Mouse (Mus musculus) heart, adult 2 months (tissue): ENCODE measurements around the gene Gm12830. TPM values are rescaled to one million over a fixed set of nuclear protein-coding genes. Genes with fewer than 3 reads are reported as not detected.

ENCODE experiments used
- DNase-seq, 2 experiments: peaks; one replicate each; pipeline ENCODE4 v3.0.0; 2021
- H3K27ac ChIP-seq: fragments of 200-600 bp; 2 replicates; pipeline ENCODE4 v1.8.1; 2022
- H3K27me3 ChIP-seq: fragments of 200-500 bp; 2 replicates; pipeline ENCODE4 v1.6.1; 2012; ENCODE audit warnings: mild to moderate bottlenecking, low read length, inconsistent platforms, mixed read lengths; ENCODE audit not compliant: control insufficient read depth, insufficient read depth
- H3K36me3 ChIP-seq: fragments of 200-500 bp; 2 replicates; pipeline ENCODE4 v1.6.1; 2012; ENCODE audit warnings: low read length, inconsistent platforms; ENCODE audit not compliant: control insufficient read depth, insufficient read depth
- H3K4me1 ChIP-seq: fragments of 200-500 bp; 2 replicates; pipeline ENCODE4 v1.6.1; 2011; ENCODE audit warnings: low read length; ENCODE audit not compliant: control insufficient read depth, insufficient read depth
- H3K4me3 ChIP-seq: fragments of 200-600 bp; 2 replicates; pipeline ENCODE4 v1.8.1; 2022
- H3K79me2 ChIP-seq: fragments of 200-500 bp; replicated peaks from 2 replicates; pipeline ENCODE4 v1.6.1; 2012; ENCODE audit warnings: mild to moderate bottlenecking, inconsistent platforms, low read length, moderate library complexity, mixed read lengths; ENCODE audit not compliant: control insufficient read depth, insufficient read depth
- H3K9ac ChIP-seq: fragments of 200-500 bp; 2 replicates; pipeline ENCODE4 v1.6.1; 2012; ENCODE audit warnings: low read depth, mild to moderate bottlenecking, control low read depth, inconsistent platforms, low read length, mixed read lengths
- CTCF ChIP-seq: fragments of 200-600 bp; IDR thresholded peaks from 2 replicates; pipeline ENCODE4 v1.8.1; 2022; ENCODE audit warnings: antibody characterized with exemption, mild to moderate bottlenecking, moderate library complexity
- EP300 ChIP-seq: fragments of 200-500 bp; IDR thresholded peaks from 2 replicates; pipeline ENCODE4 v1.6.1; 2011; ENCODE audit warnings: low read depth, low read length, control low read depth; ENCODE audit not compliant: insufficient read depth
- POLR2A ChIP-seq: fragments of 200-500 bp; IDR thresholded peaks from 2 replicates; pipeline ENCODE4 v1.6.1; 2011; ENCODE audit warnings: mild to moderate bottlenecking, low read depth, low read length, control low read depth; ENCODE audit not compliant: insufficient read depth
- WGBS: fragments of 180-500 bp; shearing (Covaris S2); methylation state at CpG from one replicate; pipeline ENCODE4 v1.1.7; 2018; 5-methylcytosine and 5-hydroxymethylcytosine counted together
- intact Hi-C: fragments of 180-260 bp; cut with DNase I; formaldehyde crosslinking; loops from one replicate; pipeline ENCODE4 v1.15.1; 2025
- polyA plus RNA-seq: library from polyadenylated mRNA; depleted of rRNA; stranded (reverse); fragments of >200 nt; gene quantifications from 2 replicates; pipeline ENCODE4 v1.2.3, GENCODE M21; 2012
- total RNA-seq, 2 experiments: library from RNA; stranded (reverse); gene quantifications; 2 replicates each; pipeline ENCODE4 v1.2.3; 2021

Gm12830 gene
- total and polyA plus RNA-seq, 3 experiments = not detected

GRCm38 (mm10) chr4:114798041-114798624, 23.4 kb upstream of the Gm12830 start:
- 72% methylated on average over 7 of the region's 7 CpGs for WGBS
- Histone ChIP-seq H3K9ac (no peak overlapping the region), H3K4me3 (no peak overlapping the region), H3K27me3 (no peaks in the 10 kb centered on the region), H3K36me3 (no peaks in the 10 kb centered on the region), H3K27ac (no peak overlapping the region), H3K4me1 (no peaks in the 10 kb centered on the region), H3K79me2 (no peaks in the 10 kb centered on the region)
- TF ChIP-seq EP300 = no peak
- TF ChIP-seq POLR2A = no peak
- TF ChIP-seq CTCF = no peak
- intact Hi-C loops = no loop called here
- no peak for DNase-seq

GRCm38 (mm10) chr4:114804096-114804495, 17.4 kb upstream of the Gm12830 start:
- no peak overlapping the region for H3K27ac ChIP-seq
- TF ChIP-seq EP300 (no peak), CTCF (no peak), POLR2A (no peak)
- 74% methylated on average over 5 of the region's 5 CpGs for WGBS
- H3K36me3 ChIP-seq = no peaks in the 10 kb centered on the region
- H3K27me3 ChIP-seq = no peaks in the 10 kb centered on the region
- no peak overlapping the region for H3K4me3 ChIP-seq
- no peak for DNase-seq
- no peaks in the 10 kb centered on the region for H3K4me1 ChIP-seq
- intact Hi-C loops = no loop called here
- H3K79me2 ChIP-seq = no peaks in the 10 kb centered on the region
- H3K9ac ChIP-seq = no peak overlapping the region

- H3K4me1 ChIP-seq = no peaks in the 10 kb centered on the region
- H3K27ac ChIP-seq = no peak overlapping the region
- 48% methylated on average over 9 of the region's 9 CpGs for WGBS
- TF ChIP-seq CTCF = no peak
- TF ChIP-seq EP300 = no peak
- TF ChIP-seq POLR2A = no peak
- DNase-seq = no peak
- H3K79me2 ChIP-seq = no peaks in the 10 kb centered on the region
- no peaks in the 10 kb centered on the region for H3K36me3 ChIP-seq
- H3K27me3 ChIP-seq = no peaks in the 10 kb centered on the region
- H3K4me3 ChIP-seq = no peak overlapping the region
- intact Hi-C loops = no loop called here
- no peak overlapping the region for H3K9ac ChIP-seq
Measured at GRCm38 (mm10) chr4:114818963-114819702, 2.4 kb upstream of the Gm12830 start.

- H3K4me3 ChIP-seq = no peak overlapping the region
- WGBS = 59% methylated on average over 10 of the region's 10 CpGs
- H3K4me1 ChIP-seq = no peaks in the 10 kb centered on the region
- no peaks in the 10 kb centered on the region for H3K36me3 ChIP-seq
- no peaks in the 10 kb centered on the region for H3K27me3 ChIP-seq
- DNase-seq = no peak
- no peak overlapping the region for H3K9ac ChIP-seq
- H3K79me2 ChIP-seq = no peaks in the 10 kb centered on the region
- no peak for TF ChIP-seq CTCF
- TF ChIP-seq EP300 = no peak
- no peak for TF ChIP-seq POLR2A
- H3K27ac ChIP-seq = no peak overlapping the region
- intact Hi-C loops = no loop called here
Measured at GRCm38 (mm10) chr4:114834770-114835581, 13.5 kb downstream of the Gm12830 start.

GRCm38 (mm10) chr4:114841336-114841920, 19.9 kb downstream of the Gm12830 start:
- no peaks in the 10 kb centered on the region for H3K79me2 ChIP-seq
- no peak overlapping the region for H3K4me3 ChIP-seq
- H3K4me1 ChIP-seq = no peaks in the 10 kb centered on the region
- DNase-seq = no peak
- peaks cover 10% of the 10 kb centered on the region for H3K27me3 ChIP-seq
- H3K27ac ChIP-seq = no peak overlapping the region
- TF ChIP-seq EP300 = no peak
- TF ChIP-seq CTCF = no peak
- TF ChIP-seq POLR2A = no peak
- intact Hi-C loops = no loop called here
- no peak overlapping the region for H3K9ac ChIP-seq
- H3K36me3 ChIP-seq = no peaks in the 10 kb centered on the region
- 57% methylated on average over 9 of the region's 9 CpGs for WGBS
